Mouse (Mus musculus) thymus, adult 2 months (tissue): Measurements from ENCODE around the gene Gm26897. TPM values are rescaled to one million over a fixed set of nuclear protein-coding genes. Genes with fewer than 3 reads are reported as not detected.

Source experiments
- DNase-seq: peaks from one replicate; pipeline ENCODE4 v3.0.0; 2021
- H3K27ac ChIP-seq: fragments of 200-500 bp; 2 replicates; pipeline ENCODE4 v1.5.1; 2012; ENCODE audit warnings: low read length, control low read depth; ENCODE audit not compliant: control insufficient read depth, insufficient read depth
- H3K27me3 ChIP-seq: fragments of 200-500 bp; 2 replicates; pipeline ENCODE4 v1.6.1; 2012; ENCODE audit warnings: mild to moderate bottlenecking, low read length, moderate library complexity, mixed read lengths; ENCODE audit not compliant: control insufficient read depth, insufficient read depth
- H3K36me3 ChIP-seq: fragments of 200-500 bp; 2 replicates; pipeline ENCODE4 v1.6.1; 2012; ENCODE audit warnings: mild to moderate bottlenecking, low read length, moderate library complexity; ENCODE audit not compliant: control insufficient read depth, insufficient read depth
- H3K4me1 ChIP-seq: fragments of 200-500 bp; replicated peaks from 2 replicates; pipeline ENCODE4 v1.6.1; 2012; ENCODE audit warnings: low read length; ENCODE audit not compliant: control insufficient read depth, insufficient read depth
- H3K4me3 ChIP-seq: fragments of 200-500 bp; 2 replicates; pipeline ENCODE4 v1.5.1; 2012; ENCODE audit warnings: mild to moderate bottlenecking, low read length, control low read depth, moderate library complexity; ENCODE audit not compliant: control insufficient read depth, insufficient read depth
- CTCF ChIP-seq: fragments of 200-500 bp; IDR thresholded peaks from 2 replicates; pipeline ENCODE4 v1.5.1; 2012; ENCODE audit warnings: mild to moderate bottlenecking, control low read depth, low read length, moderate library complexity, borderline replicate concordance; ENCODE audit not compliant: control insufficient read depth, poor library complexity, insufficient read depth; ENCODE audit errors: extremely low read depth
- POLR2A ChIP-seq: fragments of 200-500 bp; IDR thresholded peaks from 2 replicates; pipeline ENCODE4 v1.6.1; 2012; ENCODE audit warnings: mild to moderate bottlenecking, low read length, control low read depth, moderate library complexity; ENCODE audit not compliant: control insufficient read depth, poor library complexity, insufficient read depth; ENCODE audit errors: extremely low read depth
- WGBS: fragments of 180-500 bp; shearing (Covaris S2); methylation state at CpG from one replicate; pipeline ENCODE4 v1.1.7; 2018; 5-methylcytosine and 5-hydroxymethylcytosine counted together
- polyA plus RNA-seq: library from polyadenylated mRNA; depleted of rRNA; stranded (reverse); fragments of >200 nt; gene quantifications from 2 replicates; pipeline ENCODE4 v1.2.3, GENCODE M21; 2012

Gm26897 gene
- polyA plus RNA-seq, 1 experiment = not detected

- H3K27me3 ChIP-seq = no peaks in the 10 kb centered on the region
- H3K36me3 ChIP-seq = no peaks in the 10 kb centered on the region
- H3K27ac ChIP-seq = no peak overlapping the region
- H3K4me1 ChIP-seq = no peaks in the 10 kb centered on the region
- WGBS = 59% methylated on average over 8 of the region's 8 CpGs
- H3K4me3 ChIP-seq = no peak overlapping the region
- no peak for TF ChIP-seq CTCF
- no peak for TF ChIP-seq POLR2A
- DNase-seq = no peak
Measured at GRCm38 (mm10) chr5:111772127-111772526, 38.4 kb downstream of the Gm26897 start.

GRCm38 (mm10) chr5:111772591-111773406 lies 39.1 kb downstream of the Gm26897 start:
- DNase-seq = no peak
- Histone ChIP-seq H3K4me3 (no peak overlapping the region), H3K36me3 (no peaks in the 10 kb centered on the region), H3K4me1 (no peaks in the 10 kb centered on the region), H3K27ac (no peak overlapping the region), H3K27me3 (no peaks in the 10 kb centered on the region)
- 62% methylated on average over 13 of the region's 13 CpGs for WGBS
- TF ChIP-seq POLR2A = no peak
- no peak for TF ChIP-seq CTCF

- TF ChIP-seq CTCF = no peak
- TF ChIP-seq POLR2A = no peak
- H3K27ac ChIP-seq = no peak overlapping the region
- H3K4me1 ChIP-seq = no peaks in the 10 kb centered on the region
- H3K36me3 ChIP-seq = no peaks in the 10 kb centered on the region
- no peak for DNase-seq
- WGBS = 76% methylated on average over 5 of the region's 5 CpGs
- H3K27me3 ChIP-seq = no peaks in the 10 kb centered on the region
- H3K4me3 ChIP-seq = no peak overlapping the region
Measured at GRCm38 (mm10) chr5:111773407-111773733, 39.6 kb downstream of the Gm26897 start.

- H3K27ac ChIP-seq = no peak overlapping the region
- H3K4me3 ChIP-seq = no peak overlapping the region
- no peak for TF ChIP-seq POLR2A
- TF ChIP-seq CTCF = no peak
- H3K4me1 ChIP-seq = no peaks in the 10 kb centered on the region
- no peaks in the 10 kb centered on the region for H3K27me3 ChIP-seq
- no peak for DNase-seq
- 84% methylated on average over 6 of the region's 6 CpGs for WGBS
- no peaks in the 10 kb centered on the region for H3K36me3 ChIP-seq
Measured at GRCm38 (mm10) chr5:111776246-111776645, 42.5 kb downstream of the Gm26897 start.

- Histone ChIP-seq H3K27ac (no peak overlapping the region), H3K27me3 (no peaks in the 10 kb centered on the region), H3K4me3 (no peak overlapping the region), H3K4me1 (0 out of 2 replicates have a peak, but pooled peaks cover 2% of the 10 kb centered on the region), H3K36me3 (no peaks in the 10 kb centered on the region)
- TF ChIP-seq CTCF (no peak), POLR2A (no peak)
- DNase-seq = no peak
- 88% methylated on average over 5 of the region's 5 CpGs for WGBS
Measured at GRCm38 (mm10) chr5:111778093-111778492, 44.4 kb downstream of the Gm26897 start.

- no peak overlapping the region for H3K4me3 ChIP-seq
- 95% methylated on average over 10 of the region's 10 CpGs for WGBS
- 0 out of 2 replicates have a peak, but pooled peaks cover 3% of the 10 kb centered on the region for H3K4me1 ChIP-seq
- DNase-seq = no peak
- no peaks in the 10 kb centered on the region for H3K36me3 ChIP-seq
- no peak overlapping the region for H3K27ac ChIP-seq
- TF ChIP-seq CTCF = no peak
- TF ChIP-seq POLR2A = no peak
- no peaks in the 10 kb centered on the region for H3K27me3 ChIP-seq
Measured at GRCm38 (mm10) chr5:111779776-111780485, 46.2 kb downstream of the Gm26897 start.
